Mouse (Mus musculus): ENCODE measurements around the gene Uba52. TPM values are rescaled to one million over a fixed set of nuclear protein-coding genes. Genes with fewer than 3 reads are reported as not detected.

The Uba52 gene
- polyA plus RNA-seq, 1 experiment from 2014 or later: 662 TPM

- ChIA-PET POLR2A (interaction anchor here (0.9 kb wide), 1 partner anchor 12 kb away, joined by 3 read pairs; no protein-coding TSS in a partner anchor), CTCF (interaction anchor here (1.0 kb wide), 1 partner anchor 44 kb away, joined by 3 read pairs; no protein-coding TSS in a partner anchor)
- no peaks in the 10 kb centered on the region for H3K27me3 ChIP-seq
- ATAC-seq (no peak), DNase-seq (ENCODE audit: low read depth, low spot score) (no peak)
- no peak for TF ChIP-seq CTCF (IDR thresholded peaks at IDR 0.05)
- in situ Hi-C loops (cut with MboI; ENCODE audit: low pct_unique_long_range_greater_than_20kb): no loop called here
Measured at GRCm38 (mm10) chr8:70460606-70461005, 50.0 kb downstream of the Uba52 start.

- POLR2A ChIA-PET: interaction anchor here (0.9 kb wide), 1 partner anchor 12 kb away, joined by 3 read pairs; no protein-coding TSS in a partner anchor
- ATAC-seq (peak; percentile 9), DNase-seq (ENCODE audit: low read depth, low spot score) (no peak)
- no peaks in the 10 kb centered on the region for H3K27me3 ChIP-seq
- in situ Hi-C loops (cut with MboI; ENCODE audit: low pct_unique_long_range_greater_than_20kb): no loop called here
- no peak for TF ChIP-seq CTCF (IDR thresholded peaks at IDR 0.05)
- CTCF ChIA-PET: no interaction called here
Measured at GRCm38 (mm10) chr8:70460199-70460598, 50.4 kb downstream of the Uba52 start.

GRCm38 (mm10) chr8:70459636-70460035 is 51.0 kb downstream of the Uba52 start:
- CTCF ChIA-PET: no interaction called here
- TF ChIP-seq CTCF (IDR thresholded peaks at IDR 0.05): no peak
- H3K27me3 ChIP-seq: no peaks in the 10 kb centered on the region
- DNase-seq (ENCODE audit: low read depth, low spot score): no peak
- in situ Hi-C loops (cut with MboI; ENCODE audit: low pct_unique_long_range_greater_than_20kb): no loop called here
- POLR2A ChIA-PET: interaction anchor here (0.9 kb wide), 1 partner anchor 13 kb away, joined by 3 read pairs; no protein-coding TSS in a partner anchor
- ATAC-seq: no peak

- ATAC-seq (no peak), DNase-seq (ENCODE audit: low read depth, low spot score) (no peak)
- CTCF ChIA-PET: no interaction called here
- H3K27me3 ChIP-seq: no peaks in the 10 kb centered on the region
- TF ChIP-seq CTCF (IDR thresholded peaks at IDR 0.05): no peak
- in situ Hi-C loops (cut with MboI; ENCODE audit: low pct_unique_long_range_greater_than_20kb): no loop called here
- POLR2A ChIA-PET: interaction anchor here (0.8 kb wide), 1 partner anchor 10 kb away, joined by 3 read pairs; no protein-coding TSS in a partner anchor
Measured at GRCm38 (mm10) chr8:70458462-70458861, 52.1 kb downstream of the Uba52 start.

Other genes with a start within 250 kb of the Uba52 start
- gene Homer3, start 228.0 kb downstream of the Uba52 start, polyA plus RNA-seq (2021): 67.9 TPM
- 48.8 TPM for gene Ddx49, start 208.3 kb downstream of the Uba52 start, polyA plus RNA-seq (2021)
- gene Cope, start 208.3 kb downstream of the Uba52 start, polyA plus RNA-seq (2021): 259 TPM
- gene Cers1, start 195.0 kb downstream of the Uba52 start, polyA plus RNA-seq (2021): 2.5 TPM
- 1.1 TPM for gene Gdf1, start 181.0 kb downstream of the Uba52 start, polyA plus RNA-seq (2021)
- 44.5 TPM for gene Upf1, start 157.5 kb downstream of the Uba52 start, polyA plus RNA-seq (2021)
- 0.36 TPM for gene Comp, start 137.2 kb downstream of the Uba52 start, polyA plus RNA-seq (2021)
- gene Crtc1, start 71.2 kb downstream of the Uba52 start, polyA plus RNA-seq (2021): 12.0 TPM
- gene Klhl26, start 33.8 kb downstream of the Uba52 start, polyA plus RNA-seq (2021): 27.5 TPM
- gene Tmem59l, start 23.4 kb downstream of the Uba52 start, polyA plus RNA-seq (2021): 0.09 TPM
- 29.4 TPM for gene Crlf1, start 17.6 kb downstream of the Uba52 start, polyA plus RNA-seq (2021)
- 93.9 TPM for gene Rex1bd, start 4.0 kb downstream of the Uba52 start, polyA plus RNA-seq (2021)
- gene Fkbp8, start 16.9 kb upstream of the Uba52 start, polyA plus RNA-seq (2021): 278 TPM
- gene Kxd1, start 17.2 kb upstream of the Uba52 start, polyA plus RNA-seq (2021): 81.4 TPM
- gene Ell, start 28.7 kb upstream of the Uba52 start, polyA plus RNA-seq (2021): 26.1 TPM
- 6.4 TPM for gene Isyna1, start 83.6 kb upstream of the Uba52 start, polyA plus RNA-seq (2021)
- 253 TPM for gene Ssbp4, start 98.1 kb upstream of the Uba52 start, polyA plus RNA-seq (2021)
- gene Lrrc25, start 105.4 kb upstream of the Uba52 start, polyA plus RNA-seq (2021): 0.04 TPM
- 354 TPM for gene Gdf15, start 121.7 kb upstream of the Uba52 start, polyA plus RNA-seq (2021)
- gene Pgpep1, start 149.6 kb upstream of the Uba52 start, polyA plus RNA-seq (2021): 116 TPM
- 189 TPM for gene Lsm4, start 162.4 kb upstream of the Uba52 start, polyA plus RNA-seq (2021)
- gene Jund, start 188.1 kb upstream of the Uba52 start, polyA plus RNA-seq (2021): 376 TPM
- gene Iqcn, start 192.7 kb upstream of the Uba52 start, polyA plus RNA-seq (2021): 0.06 TPM
- 1.1 TPM for gene Gm3336, start 207.7 kb upstream of the Uba52 start, polyA plus RNA-seq (2021)
- 15.0 TPM for gene Pde4c, start 212.9 kb upstream of the Uba52 start, polyA plus RNA-seq (2021)
- gene Rab3a, start 243.9 kb upstream of the Uba52 start, polyA plus RNA-seq (2021): 35.0 TPM

Measured in Patski (cell line).